Mouse (Mus musculus) ES-E14 (cell line): ENCODE measurements around the gene Olfr568. TPM values are rescaled to one million over a fixed set of nuclear protein-coding genes. Genes with fewer than 3 reads are reported as not detected.

Source experiments
- DNase-seq: peaks from one replicate; pipeline ENCODE4 v3.0.0-alpha.2; 2013; ENCODE audit warnings: low read depth, low spot score
- H3K27ac ChIP-seq: 2 replicates; pipeline ENCODE4 v1.5.1; 2012; ENCODE audit warnings: low read depth, mild to moderate bottlenecking, low read length, moderate library complexity, mixed read lengths; ENCODE audit not compliant: poor library complexity, insufficient read depth, severe bottlenecking
- H3K36me3 ChIP-seq: 2 replicates; pipeline ENCODE4 v1.6.1; 2012; ENCODE audit warnings: mild to moderate bottlenecking, low read length, moderate library complexity, mixed read lengths; ENCODE audit not compliant: control insufficient read depth, poor library complexity, insufficient read depth, severe bottlenecking
- H3K4me1 ChIP-seq, 2 experiments: fragments of 150-350 bp in 1 of 2; sonication (generic) in 1 of 2; 2 replicates each; pipeline ENCODE4 v1.6.1; 2012; ENCODE audit warnings: low read length in 2 of 2, mild to moderate bottlenecking in 1 of 2, mixed read lengths in 1 of 2; ENCODE audit not compliant: control insufficient read depth in 2 of 2, insufficient read depth in 2 of 2, poor library complexity in 1 of 2
- H3K4me3 ChIP-seq, 2 experiments: fragments of 150-350 bp in 1 of 2; sonication (generic) in 1 of 2; 2 replicates each; pipeline ENCODE4 v1.5.1; 2012; ENCODE audit warnings: low read length in 2 of 2, low read depth in 1 of 2, mild to moderate bottlenecking in 1 of 2, mixed read lengths in 1 of 2; ENCODE audit not compliant: insufficient read depth in 1 of 2, poor library complexity in 1 of 2, severe bottlenecking in 1 of 2
- H3K9ac ChIP-seq: 2 replicates; pipeline ENCODE4 v1.6.1; 2012; ENCODE audit warnings: low read depth, mild to moderate bottlenecking, low read length, mixed read lengths; ENCODE audit not compliant: poor library complexity, insufficient read depth, severe bottlenecking
- H3K9me3 ChIP-seq: fragments of 150-350 bp; sonication (generic); 2 replicates; pipeline ENCODE4 v1.6.1; 2012; ENCODE audit warnings: low read depth, mild to moderate bottlenecking, low read length; ENCODE audit not compliant: control insufficient read depth, insufficient read depth
- CHD2 ChIP-seq: IDR thresholded peaks from 2 replicates; pipeline ENCODE4 v1.6.1; 2014; ENCODE audit warnings: mild to moderate bottlenecking, low read depth, low read length, inconsistent platforms
- HCFC1 ChIP-seq: IDR thresholded peaks from 2 replicates; pipeline ENCODE4 v1.6.1; 2012; ENCODE audit warnings: low read length, inconsistent platforms, borderline replicate concordance; ENCODE audit not compliant: insufficient read depth
- MAFK ChIP-seq: IDR thresholded peaks from 2 replicates; pipeline ENCODE4 v1.6.1; 2014; ENCODE audit warnings: mild to moderate bottlenecking, low read depth, low read length, inconsistent platforms; ENCODE audit not compliant: insufficient read depth
- ZC3H11A ChIP-seq: IDR thresholded peaks from 2 replicates; pipeline ENCODE4 v1.6.1; 2012; ENCODE audit warnings: low read depth, mild to moderate bottlenecking, inconsistent platforms, low read length, borderline replicate concordance
- ZNF384 ChIP-seq: IDR thresholded peaks from 2 replicates; pipeline ENCODE4 v1.6.1; 2012; ENCODE audit warnings: low read depth, low read length, inconsistent platforms
- in situ Hi-C, 2 experiments: fragments of 600-800 bp; cut with MboI; formaldehyde crosslinking; loops; one replicate each; pipeline ENCODE4 v1.15.1; 2025; ENCODE audit warnings: low sequenced_read_pairs in 2 of 2, inconsistent platforms in 1 of 2; ENCODE audit not compliant: unreplicated experiment in 2 of 2
- total RNA-seq: library from RNA; depleted of rRNA; stranded (reverse); fragments of 300-350 nt; gene quantifications from 2 replicates; pipeline ENCODE4 v1.2.3, GENCODE M21; 2012; rRNA removed

The Olfr568 gene
- not detected in 2 replicates for total RNA-seq

DNA sequence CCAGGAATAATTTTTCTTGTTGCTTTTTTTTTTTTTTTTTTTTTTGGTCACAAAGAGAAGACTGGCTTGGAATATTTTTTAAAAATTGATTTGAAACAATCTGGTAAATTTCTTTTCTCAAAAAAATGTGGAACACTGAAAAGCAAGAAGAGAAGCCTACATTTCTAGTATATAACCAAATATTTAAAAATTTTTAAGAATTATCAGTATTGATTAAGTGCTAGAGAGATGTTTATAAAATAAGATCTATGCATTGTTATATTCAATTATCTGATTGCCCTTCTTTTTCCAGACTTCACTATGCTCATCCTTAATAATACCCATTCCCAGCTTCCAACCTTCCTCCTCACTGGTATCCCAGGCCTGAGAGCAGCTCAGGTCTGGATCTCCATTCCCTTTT is at the start of gene Olfr568:
TSS of gene Olfr568 (plus strand) at position 301 of the 400 bp plus-strand sequence.
- H3K9ac ChIP-seq = no peak within 1 kb of the TSS
- H3K36me3 ChIP-seq = no peaks in the 10 kb centered on the region
- H3K4me1 ChIP-seq = no peaks in the 10 kb centered on the region
- no peaks in the 10 kb centered on the region for H3K9me3 ChIP-seq
- no peak within 1 kb of the TSS for H3K27ac ChIP-seq
- DNase-seq = no peak
- in situ Hi-C loops = no loop called here
- H3K4me3 ChIP-seq = no peak within 1 kb of the TSS
- no peak for TF ChIP-seq ZC3H11A
- TF ChIP-seq HCFC1 = no peak
- TF ChIP-seq ZNF384 = no peak
- TF ChIP-seq MAFK = no peak
- TF ChIP-seq CHD2 = no peak

DNA sequence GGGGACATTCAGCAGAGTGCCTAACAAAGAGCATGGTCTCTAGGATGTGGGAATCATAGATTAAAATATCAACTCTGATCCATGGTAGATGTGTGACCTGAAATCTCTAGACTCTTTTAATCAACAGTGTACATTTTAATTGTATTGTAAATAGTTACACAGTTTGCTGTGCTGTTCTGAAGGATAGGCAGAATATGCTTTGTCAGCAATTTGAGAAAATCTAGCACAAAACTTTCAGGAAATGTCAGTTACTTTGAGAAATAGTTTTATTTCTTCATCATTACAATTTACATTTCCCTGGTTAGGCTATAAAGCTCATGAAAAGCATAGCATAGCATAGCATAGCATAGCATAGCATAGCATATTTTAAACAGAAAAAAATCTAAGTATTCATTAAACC is 21.1 kb upstream of the Olfr568 start:
- DNase-seq = no peak
- no peak for TF ChIP-seq CHD2
- TF ChIP-seq MAFK = peak; percentile 90
- H3K36me3 ChIP-seq = no peaks in the 10 kb centered on the region
- no peak overlapping the region for H3K4me3 ChIP-seq
- in situ Hi-C loops = no loop called here
- H3K27ac ChIP-seq = no peak overlapping the region
- H3K4me1 ChIP-seq = no peaks in the 10 kb centered on the region
- H3K9me3 ChIP-seq = no peaks in the 10 kb centered on the region
- no peak overlapping the region for H3K9ac ChIP-seq

DNA sequence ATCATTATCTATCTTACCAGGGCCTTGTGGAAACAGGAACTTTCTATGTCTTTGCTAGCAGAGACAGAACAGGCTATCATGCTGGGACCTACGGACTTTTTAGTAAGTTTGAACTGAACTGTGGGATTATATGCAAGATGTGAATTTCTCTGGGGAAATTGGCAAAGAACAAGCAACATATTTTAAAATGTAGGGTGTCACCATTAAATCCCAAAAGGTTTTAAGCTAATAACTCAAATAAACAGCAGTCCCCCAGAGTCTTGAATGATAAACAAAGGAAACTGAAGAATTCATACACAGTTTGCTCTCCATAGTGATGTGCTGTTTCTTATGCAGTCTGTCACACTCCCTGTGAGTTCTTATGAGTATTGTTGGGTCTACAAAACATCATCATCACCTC is 18.3 kb upstream of the Olfr568 start, which contains the start of gene Olfr566:
TSS of gene Olfr566 (minus strand) at position 101 of the 400 bp plus-strand sequence.
- TF ChIP-seq CHD2 = no peak
- DNase-seq = no peak
- Histone ChIP-seq H3K27ac (no peak within 1 kb of the TSS), H3K4me1 (no peaks in the 10 kb centered on the region), H3K9ac (no peak within 1 kb of the TSS), H3K9me3 (no peaks in the 10 kb centered on the region), H3K4me3 (no peak within 1 kb of the TSS), H3K36me3 (no peaks in the 10 kb centered on the region)
- in situ Hi-C loops = no loop called here

DNA sequence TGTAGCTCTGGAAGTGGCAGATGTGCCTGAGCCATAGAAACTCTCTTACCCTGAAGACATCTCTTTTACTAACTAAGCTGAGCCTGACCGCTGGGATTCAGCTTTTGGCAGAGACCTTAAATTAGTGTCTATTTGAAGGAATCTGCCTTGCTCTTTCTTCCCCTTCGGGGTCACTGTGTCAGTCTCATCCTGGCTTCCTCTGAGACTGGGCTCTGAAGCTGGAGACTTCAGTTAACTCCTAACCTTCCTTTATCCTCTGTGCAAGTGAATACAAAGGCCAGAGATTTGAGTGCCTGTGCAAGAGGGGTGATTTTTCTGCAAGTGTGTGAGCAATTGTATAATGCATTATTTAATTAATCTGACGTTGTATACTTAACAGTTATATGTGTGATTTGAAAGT is 13.9 kb downstream of the Olfr568 start, which contains the start of gene Olfr569:
TSS of gene Olfr569 (minus strand) at position 101 of the 400 bp plus-strand sequence.
- no peak within 1 kb of the TSS for H3K4me3 ChIP-seq
- H3K27ac ChIP-seq = no peak within 1 kb of the TSS
- no peaks in the 10 kb centered on the region for H3K9me3 ChIP-seq
- H3K4me1 ChIP-seq = no peaks in the 10 kb centered on the region
- no peaks in the 10 kb centered on the region for H3K36me3 ChIP-seq
- DNase-seq = no peak
- TF ChIP-seq HCFC1 = no peak
- TF ChIP-seq ZNF384 = no peak
- TF ChIP-seq ZC3H11A = no peak
- TF ChIP-seq MAFK = no peak
- no peak for TF ChIP-seq CHD2
- in situ Hi-C loops = no loop called here
- H3K9ac ChIP-seq = no peak within 1 kb of the TSS

DNA sequence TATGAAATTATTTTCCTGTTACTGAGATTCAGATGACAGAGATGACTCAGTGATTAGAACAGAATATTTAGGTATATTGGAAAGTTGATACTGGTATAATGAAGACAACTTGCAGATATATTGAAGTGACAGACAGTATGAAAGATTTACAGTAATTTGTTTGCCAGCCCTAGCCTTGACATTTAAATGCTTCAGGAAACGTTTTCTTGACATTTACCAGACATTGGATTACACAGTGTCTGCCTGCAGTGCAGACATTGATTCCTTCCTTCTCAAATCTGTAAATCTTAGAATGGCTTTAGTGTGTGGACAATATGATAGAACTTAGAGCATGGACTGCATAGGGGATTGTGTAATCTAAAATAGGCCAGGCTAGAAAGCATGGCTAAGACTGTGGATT is 38.3 kb downstream of the Olfr568 start:
- Histone ChIP-seq H3K9me3 (no peaks in the 10 kb centered on the region), H3K4me1 (no peaks in the 10 kb centered on the region), H3K4me3 (no peak overlapping the region), H3K9ac (no peak overlapping the region), H3K36me3 (no peaks in the 10 kb centered on the region), H3K27ac (no peak overlapping the region)
- no peak for DNase-seq
- TF ChIP-seq HCFC1 (no peak), ZNF384 (no peak), ZC3H11A (no peak), MAFK (no peak), CHD2 (no peak)
- in situ Hi-C loops = loop anchor here (10.0 to 25.0 kb wide), 2 partner anchors 403 to 410 kb away; no protein-coding TSS in a partner anchor
